Mouse (Mus musculus) heart, postnatal 36 days (tissue): ENCODE measurements around the gene Gm44. TPM values are rescaled to one million over a fixed set of nuclear protein-coding genes. Genes with fewer than 3 reads are reported as not detected.
"Not testable (repeated sequence)": the region's sequence is repeated elsewhere in the genome, so short reads cannot be mapped to it uniquely, and the experiment has no call there.

ENCODE experiments used
- DNase-seq, 2 experiments: peaks; one replicate each; pipeline ENCODE4 v3.0.0; 2021 to 2022
- intact Hi-C: fragments of 180-260 bp; cut with DNase I; formaldehyde crosslinking; loops from one replicate; pipeline ENCODE4 v1.15.1; 2025
- total RNA-seq, 2 experiments: library from RNA; stranded (reverse); gene quantifications; 2 replicates each; pipeline ENCODE4 v1.2.3; 2021

The Gm44 gene
- not detected for total RNA-seq

DNA sequence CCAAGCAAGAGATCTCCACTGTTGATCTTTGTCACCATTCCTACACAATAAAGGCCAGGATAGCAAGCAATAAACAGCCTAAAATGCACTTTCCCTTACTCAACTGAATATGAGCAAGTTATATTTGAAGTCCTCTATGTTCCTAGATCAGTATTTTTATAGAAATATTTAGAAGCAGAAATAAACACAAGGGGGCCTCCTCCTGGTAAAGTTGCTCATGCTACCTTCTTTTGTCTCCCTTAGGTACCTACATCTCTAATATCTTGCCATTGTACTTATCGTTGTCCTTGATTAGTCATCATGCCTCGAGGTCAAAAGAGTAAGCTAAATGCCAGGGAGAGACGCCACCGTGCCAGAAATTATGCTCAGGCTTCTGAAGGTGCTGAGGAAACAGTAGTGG lies at the start of gene Gm44:
Gene Gm44, plus strand, starts transcription at position 301 of the 400 bp plus-strand sequence.
- intact Hi-C loops: no loop called here
- no peak for DNase-seq

DNA sequence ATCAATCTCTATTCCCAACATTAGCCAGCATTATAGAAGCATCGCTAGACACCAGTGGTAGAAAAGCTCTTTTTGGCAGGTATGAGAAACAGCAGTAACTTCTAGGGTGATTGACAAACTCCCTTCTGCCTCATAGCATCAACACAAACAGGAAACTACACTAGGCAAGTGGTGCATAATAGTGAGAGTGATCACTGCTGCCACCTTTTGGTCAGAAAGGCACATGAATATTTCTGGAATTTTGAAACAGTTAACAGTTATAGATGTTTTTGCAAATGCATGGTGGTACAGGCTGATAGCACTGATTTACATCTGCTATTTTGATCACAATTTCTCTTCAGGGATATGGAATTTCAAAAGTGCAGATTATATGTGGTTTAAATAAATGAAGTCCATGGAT lies 36.0 kb downstream of the Gm44 start:
- no peak for DNase-seq
- intact Hi-C loops: no loop called here

DNA sequence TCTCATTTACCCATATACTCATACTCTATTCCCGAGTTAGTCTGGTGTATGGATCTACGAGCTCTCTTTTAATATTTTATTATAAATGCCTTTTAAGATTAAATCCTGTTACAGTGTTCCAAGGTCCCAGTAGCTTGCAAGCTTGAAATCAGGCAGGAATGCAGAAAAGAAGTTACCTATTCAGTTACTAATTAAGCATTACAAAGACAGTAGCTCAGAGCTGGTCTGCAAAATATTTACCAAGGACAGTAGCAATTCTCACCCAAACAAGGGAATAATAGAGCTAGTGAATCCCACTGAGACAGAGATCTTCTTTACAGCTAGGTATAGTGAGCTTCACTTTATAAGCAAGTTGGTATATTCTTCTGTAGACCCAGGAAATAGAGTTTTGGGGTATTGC lies 46.3 kb downstream of the Gm44 start:
- intact Hi-C loops, DNase-seq: not testable (repeated sequence)
